Mouse (Mus musculus) brown adipose tissue, adult 24 weeks (tissue): ENCODE data around the gene Gstt1. TPM values are rescaled to one million over a fixed set of nuclear protein-coding genes. Genes with fewer than 3 reads are reported as not detected.
"Not testable (repeated sequence)": the region's sequence is repeated elsewhere in the genome, so short reads cannot be mapped to it uniquely, and the experiment has no call there.

ENCODE experiments used
- H3K27ac ChIP-seq: fragments of 200-500 bp; replicated peaks from 2 replicates; pipeline ENCODE4 v1.5.1; 2012; ENCODE audit warnings: low read depth, mild to moderate bottlenecking, low read length
- H3K4me1 ChIP-seq: fragments of 200-500 bp; 2 replicates; pipeline ENCODE4 v1.6.1; 2012; ENCODE audit warnings: low read length, mixed read lengths; ENCODE audit not compliant: control insufficient read depth, insufficient read depth, insufficient read length
- H3K4me3 ChIP-seq: fragments of 200-500 bp; 2 replicates; pipeline ENCODE4 v1.5.1; 2012; ENCODE audit warnings: low read depth, mild to moderate bottlenecking, low read length, moderate library complexity; ENCODE audit not compliant: insufficient read depth
- polyA plus RNA-seq: library from polyadenylated mRNA; stranded (reverse); fragments of >200 nt; gene quantifications from 2 replicates; pipeline ENCODE4 v1.2.4, GENCODE M21; 2012; ENCODE audit not compliant: missing spikeins, insufficient read depth, insufficient read length

Gene Gstt1
- polyA plus RNA-seq, result 50.1 and 65.2 TPM in 2 replicates

GRCm38 (mm10) chr10:75798176-75798696 is at the start of gene Gstt1:
Gene Gstt1, minus strand, starts transcription at chr10:75798584.
- H3K4me1 ChIP-seq, result peaks cover 14% of the 10 kb centered on the region
- no peak within 1 kb of the TSS for H3K27ac ChIP-seq
- peak within 1 kb of the TSS; percentile 76 for H3K4me3 ChIP-seq

GRCm38 (mm10) chr10:75845306-75845930 is 47.0 kb upstream of the Gstt1 start:
- H3K4me3 ChIP-seq, result no peak overlapping the region
- peaks cover 10% of the 10 kb centered on the region; the same call in 1 of the 2 replicates for H3K4me1 ChIP-seq
- peak overlapping the region; percentile 54 for H3K27ac ChIP-seq

GRCm38 (mm10) chr10:75844800-75845199 is 46.4 kb upstream of the Gstt1 start:
- Histone ChIP-seq H3K4me3 (no peak overlapping the region), H3K27ac (peak overlapping the region; percentile 99), H3K4me1 (peaks cover 10% of the 10 kb centered on the region; the same call in 1 of the 2 replicates)

GRCm38 (mm10) chr10:75843898-75844297 is 45.5 kb upstream of the Gstt1 start:
- H3K27ac ChIP-seq, result peak overlapping the region; percentile 64
- not testable (repeated sequence) for H3K4me3 ChIP-seq
- H3K4me1 ChIP-seq, result peaks cover 10% of the 10 kb centered on the region; the same call in 1 of the 2 replicates

- Histone ChIP-seq H3K4me1 (peaks cover 13% of the 10 kb centered on the region; the same call in 1 of the 2 replicates), H3K27ac (no peak overlapping the region)
These were observed 40.7 kb upstream of the Gstt1 start for GRCm38 (mm10) chr10:75839092-75839491.

GRCm38 (mm10) chr10:75837248-75837759 is 38.9 kb upstream of the Gstt1 start, which contains the start of gene Gstt2:
Gene Gstt2, minus strand, starts transcription at chr10:75837424.
- Histone ChIP-seq H3K4me3 (peak within 1 kb of the TSS; percentile 70), H3K27ac (peak within 1 kb of the TSS; percentile 91), H3K4me1 (peaks cover 9% of the 10 kb centered on the region; the same call in 1 of the 2 replicates)

More at GRCm38 (mm10) chr10:75839092-75839491, 40.7 kb upstream of the Gstt1 start:
- H3K4me3 ChIP-seq, result no peak overlapping the region

GRCm38 (mm10) chr10:75835761-75836531 is 37.6 kb upstream of the Gstt1 start:
- Histone ChIP-seq H3K27ac (peak overlapping the region; percentile 91), H3K4me3 (peak overlapping the region; percentile 22)

GRCm38 (mm10) chr10:75835307-75835706 is 36.9 kb upstream of the Gstt1 start:
- H3K4me3 ChIP-seq, result peak overlapping the region; percentile 78
- peaks cover 9% of the 10 kb centered on the region; the same call in 1 of the 2 replicates for H3K4me1 ChIP-seq
- H3K27ac ChIP-seq, result peak overlapping the region; percentile 88

More at GRCm38 (mm10) chr10:75835761-75836531, 37.6 kb upstream of the Gstt1 start:
- H3K4me1 ChIP-seq, result peaks cover 9% of the 10 kb centered on the region; the same call in 1 of the 2 replicates

- peak overlapping the region; percentile 78 for H3K4me3 ChIP-seq
- peak overlapping the region; percentile 96 for H3K27ac ChIP-seq
- H3K4me1 ChIP-seq, result peaks cover 9% of the 10 kb centered on the region; the same call in 1 of the 2 replicates
These were observed 36.3 kb upstream of the Gstt1 start for GRCm38 (mm10) chr10:75834721-75835120.

- H3K27ac ChIP-seq, result peak overlapping the region; percentile 96
These were observed 35.9 kb upstream of the Gstt1 start for GRCm38 (mm10) chr10:75834250-75834649.

GRCm38 (mm10) chr10:75833456-75834080 is 35.2 kb upstream of the Gstt1 start:
- Histone ChIP-seq H3K4me1 (peaks cover 12% of the 10 kb centered on the region; the same call in 1 of the 2 replicates), H3K4me3 (peak overlapping the region; percentile 78), H3K27ac (peak overlapping the region; percentile 96)

More at GRCm38 (mm10) chr10:75834250-75834649, 35.9 kb upstream of the Gstt1 start:
- Histone ChIP-seq H3K4me1 (peaks cover 9% of the 10 kb centered on the region; the same call in 1 of the 2 replicates), H3K4me3 (peak overlapping the region; percentile 78)

- Histone ChIP-seq H3K4me1 (peaks cover 10% of the 10 kb centered on the region), H3K4me3 (peak overlapping the region; percentile 78), H3K27ac (peak overlapping the region; percentile 96; the same call in 1 of the 2 replicates)
These were observed 34.0 kb upstream of the Gstt1 start for GRCm38 (mm10) chr10:75832272-75832895.

- H3K4me3 ChIP-seq, result no peak overlapping the region
- H3K27ac ChIP-seq, result no peak overlapping the region; the same call in 1 of the 2 replicates
- peaks cover 12% of the 10 kb centered on the region for H3K4me1 ChIP-seq
These were observed 31.9 kb upstream of the Gstt1 start for GRCm38 (mm10) chr10:75830275-75830670.
